Mouse (Mus musculus) forebrain, postnatal 0 days (tissue): Measurements from ENCODE around the gene Tuba4a. TPM values are rescaled to one million over a fixed set of nuclear protein-coding genes. Genes with fewer than 3 reads are reported as not detected.
A peak's percentile ranks its signal among the peaks of the same experiment; 100 is the strongest.

Experiments
- ATAC-seq: fragments of 200-750 bp; cut with Nextera tagmentation; 2 replicates; pipeline ENCODE4 v1.8.0; 2017; ENCODE audit warnings: mild to moderate bottlenecking, moderate library complexity
- DNase-seq: peaks from one replicate; pipeline ENCODE4 v3.0.0-alpha.2; 2015
- H3K27ac ChIP-seq: fragments of 300-500 bp; sonication (generic); 2 replicates; pipeline ENCODE4 v1.5.1; 2014; ENCODE audit warnings: low read depth, mild to moderate bottlenecking, antibody characterized with exemption, low read length, moderate library complexity, mixed read lengths
- H3K27me3 ChIP-seq: fragments of 300-500 bp; sonication (generic); 2 replicates; pipeline ENCODE4 v1.6.1; 2014; ENCODE audit warnings: mild to moderate bottlenecking, low read length, mixed read lengths; ENCODE audit not compliant: insufficient read depth
- H3K36me3 ChIP-seq: fragments of 300-500 bp; sonication (generic); 2 replicates; pipeline ENCODE4 v1.6.1; 2014; ENCODE audit warnings: mild to moderate bottlenecking, moderate library complexity; ENCODE audit not compliant: insufficient read depth
- H3K4me1 ChIP-seq: fragments of 300-500 bp; sonication (generic); 2 replicates; pipeline ENCODE4 v1.6.1; 2014; ENCODE audit warnings: antibody characterized with exemption; ENCODE audit not compliant: insufficient read depth
- H3K4me2 ChIP-seq: fragments of 300-500 bp; sonication (generic); 2 replicates; pipeline ENCODE4 v1.6.1; 2014; ENCODE audit warnings: low read depth, mild to moderate bottlenecking, moderate library complexity
- H3K4me3 ChIP-seq: fragments of 300-500 bp; sonication (generic); 2 replicates; pipeline ENCODE4 v1.5.1; 2014; ENCODE audit warnings: low read depth, low read length, mixed read lengths
- H3K9ac ChIP-seq: fragments of 300-500 bp; sonication (generic); 2 replicates; pipeline ENCODE4 v1.6.1; 2014; ENCODE audit warnings: mild to moderate bottlenecking
- H3K9me3 ChIP-seq: fragments of 300-500 bp; sonication (generic); 2 replicates; pipeline ENCODE4 v1.6.1; 2016; ENCODE audit warnings: low read length
- CTCF ChIP-seq: sonication (generic); IDR thresholded peaks from 2 replicates; pipeline ENCODE4 v1.5.1; 2016; ENCODE audit warnings: antibody characterized with exemption, control low read depth, low read depth
- WGBS: fragments of 180-500 bp; shearing (Covaris S2); extraction: QIAGEN DNeasy Blood & Tissue Kit; methylation state at CpG from one replicate; pipeline ENCODE4 v1.1.7; 2014; 5-methylcytosine and 5-hydroxymethylcytosine counted together
- polyA plus RNA-seq: library from polyadenylated mRNA; unstranded; fragments of >200 nt; fragmentation: Nextera tagmentation; extraction: Ambion mirVana; gene quantifications from 2 replicates; pipeline ENCODE4 v1.2.1, GENCODE M21; 2015
- total RNA-seq: library from RNA; depleted of rRNA; stranded (reverse); fragments of >200 nt; gene quantifications from 2 replicates; pipeline ENCODE4 v1.2.3, GENCODE M21; 2014

Tuba4a gene
- total and polyA plus RNA-seq, 2 experiments from 2014 or later, result 58.5 to 87.1 TPM

DNA sequence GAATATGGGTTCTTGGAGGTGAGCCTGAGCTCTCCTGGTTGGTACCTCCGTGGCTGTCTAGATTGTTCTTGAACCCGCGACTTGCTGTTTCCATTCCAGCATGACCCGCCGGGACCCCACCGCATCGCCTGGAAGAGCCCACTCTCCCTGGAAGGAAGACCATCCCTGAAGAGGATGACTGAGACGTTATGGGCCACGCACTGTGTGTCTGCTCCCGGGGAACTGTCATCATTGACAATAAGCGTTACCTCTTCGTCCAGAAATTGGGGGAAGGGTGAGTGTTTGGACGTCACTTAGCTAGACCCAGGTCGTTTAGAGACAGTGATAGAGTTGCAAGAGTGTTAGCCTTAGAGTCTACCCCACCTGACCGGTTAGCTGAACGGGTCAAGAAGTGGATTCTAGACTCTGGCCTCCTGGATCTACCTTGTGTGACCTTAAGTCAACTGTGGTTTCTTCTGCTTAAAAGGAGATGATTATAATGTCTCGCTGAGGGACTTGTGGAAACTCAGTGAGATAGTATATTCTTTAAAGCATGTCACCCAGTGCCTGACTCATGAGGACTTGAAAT is 8.4 kb downstream of the Tuba4a start:
- DNase-seq (no peak), ATAC-seq (no peak; the same call in 1 of the 2 replicates)
- TF ChIP-seq CTCF, result no peak
- H3K9me3 ChIP-seq, result no peaks in the 10 kb centered on the region
- no peaks in the 10 kb centered on the region for H3K27me3 ChIP-seq
- H3K4me1 ChIP-seq, result peaks cover 18% of the 10 kb centered on the region; the same call in 1 of the 2 replicates
- peak overlapping the region; percentile 74 for H3K4me2 ChIP-seq
- H3K9ac ChIP-seq, result peak overlapping the region; percentile 89
- 16% methylated on average over 17 of the region's 17 CpGs for WGBS
- peak overlapping the region; percentile 62; the same call in 1 of the 2 replicates for H3K27ac ChIP-seq
- peaks cover 38% of the 10 kb centered on the region for H3K36me3 ChIP-seq
- H3K4me3 ChIP-seq, result peak overlapping the region; percentile 84

- 7% methylated on average over 42 of the region's 42 CpGs for WGBS
- Histone ChIP-seq H3K27ac (peak within 1 kb of the TSS; percentile 62; the same call in 1 of the 2 replicates), H3K4me2 (peak within 1 kb of the TSS; percentile 74), H3K4me3 (peak within 1 kb of the TSS; percentile 84), H3K9ac (peak within 1 kb of the TSS; percentile 89), H3K27me3 (no peaks in the 10 kb centered on the region), H3K9me3 (no peaks in the 10 kb centered on the region), H3K36me3 (peaks cover 33% of the 10 kb centered on the region), H3K4me1 (peaks cover 18% of the 10 kb centered on the region; the same call in 1 of the 2 replicates)
- ATAC-seq (peak; percentile 97), DNase-seq (peak; percentile 96)
- TF ChIP-seq CTCF, result no peak
Measured at GRCm38 (mm10) chr1:75210136-75211087, 9.3 kb downstream of the Tuba4a start, which contains the start of the genes Glb1l and Stk16. Gene Glb1l (minus strand): TSS chr1:75210813. Gene Stk16 (plus strand): TSS chr1:75210838.

DNA sequence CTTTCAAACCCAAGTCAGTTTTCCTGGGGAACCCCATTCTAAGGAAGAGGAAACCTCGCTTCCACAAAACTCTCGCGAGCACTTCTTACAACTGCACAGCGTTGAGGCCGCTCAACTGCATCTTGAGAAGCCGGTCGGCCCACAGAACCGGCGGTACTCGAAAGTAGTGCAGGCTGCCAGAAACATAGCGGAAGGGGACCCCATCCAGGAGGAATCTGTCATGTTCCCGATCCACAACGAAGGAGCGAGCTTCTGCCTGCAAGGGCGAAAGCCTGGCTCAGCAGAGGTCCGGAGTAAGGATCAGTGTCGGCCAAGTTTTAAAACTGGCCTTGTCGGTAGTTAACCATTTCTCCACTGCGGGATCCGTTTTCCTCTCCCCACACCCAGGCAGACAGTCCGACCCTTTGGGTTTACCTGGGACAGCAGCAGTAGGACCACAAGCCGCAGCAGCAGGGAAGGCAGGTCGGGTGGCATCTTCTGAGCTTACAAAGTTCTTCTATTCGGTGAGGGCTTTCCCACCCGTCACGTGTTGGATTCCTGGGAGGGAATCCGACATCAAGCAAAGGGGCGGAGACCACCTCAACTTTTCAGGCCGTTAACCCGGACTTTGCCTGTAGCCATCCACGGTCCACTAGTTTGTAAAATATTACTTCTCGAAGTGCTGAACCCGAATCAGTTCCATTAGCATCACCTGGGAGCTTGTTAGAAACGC is 10.5 kb downstream of the Tuba4a start:
- Histone ChIP-seq H3K9me3 (no peaks in the 10 kb centered on the region), H3K4me3 (peak overlapping the region; percentile 30), H3K36me3 (peaks cover 20% of the 10 kb centered on the region), H3K9ac (peak overlapping the region; percentile 45), H3K4me2 (peak overlapping the region; percentile 45), H3K27me3 (no peaks in the 10 kb centered on the region), H3K4me1 (peaks cover 18% of the 10 kb centered on the region; the same call in 1 of the 2 replicates), H3K27ac (no peak overlapping the region)
- no peak for DNase-seq
- no peak for ATAC-seq
- WGBS, result 16% methylated on average over 34 of the region's 34 CpGs
- TF ChIP-seq CTCF, result no peak

GRCm38 (mm10) chr1:75201236-75201635 is 18.4 kb downstream of the Tuba4a start:
- Histone ChIP-seq H3K36me3 (peaks cover 35% of the 10 kb centered on the region), H3K9ac (no peak overlapping the region), H3K4me3 (no peak overlapping the region), H3K27ac (no peak overlapping the region), H3K27me3 (no peaks in the 10 kb centered on the region), H3K4me1 (no peaks in the 10 kb centered on the region), H3K4me2 (no peak overlapping the region), H3K9me3 (no peaks in the 10 kb centered on the region)
- ATAC-seq, result no peak
- TF ChIP-seq CTCF, result no peak
- WGBS, result 86% methylated on average over 1 of the region's 1 CpGs
- DNase-seq, result no peak

DNA sequence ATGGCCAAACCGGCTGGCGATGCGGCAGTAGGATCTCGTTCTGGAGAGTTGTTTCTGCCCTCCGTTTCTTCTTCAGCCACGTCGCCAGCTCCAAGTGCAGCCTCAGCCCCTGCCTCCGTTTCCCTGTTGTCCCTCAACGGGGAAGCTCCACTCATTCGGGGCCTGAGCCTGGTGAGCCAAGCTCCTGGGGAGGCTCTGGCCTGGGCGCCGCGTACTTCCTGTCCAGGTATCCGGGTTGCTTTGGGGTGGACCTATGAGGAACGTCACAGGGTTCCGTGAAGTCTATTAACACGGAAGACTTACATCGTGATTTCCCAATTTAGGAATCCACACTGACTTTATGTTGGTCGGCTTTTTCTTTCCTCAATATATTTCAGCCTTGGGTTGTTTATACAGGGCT is 27.2 kb downstream of the Tuba4a start:
- under 1% methylated on average over 19 of the region's 19 CpGs for WGBS
- Histone ChIP-seq H3K4me2 (peak overlapping the region; percentile 90), H3K36me3 (peaks cover 43% of the 10 kb centered on the region), H3K27me3 (no peaks in the 10 kb centered on the region), H3K4me1 (peaks cover 19% of the 10 kb centered on the region), H3K27ac (peak overlapping the region; percentile 96), H3K4me3 (peak overlapping the region; percentile 86), H3K9me3 (no peaks in the 10 kb centered on the region), H3K9ac (peak overlapping the region; percentile 96)
- no peak for DNase-seq
- TF ChIP-seq CTCF, result no peak
- peak; percentile 1; the same call in 1 of the 2 replicates for ATAC-seq

- Histone ChIP-seq H3K27ac (peak within 1 kb of the TSS; percentile 96), H3K27me3 (no peaks in the 10 kb centered on the region), H3K4me2 (peak within 1 kb of the TSS; percentile 90), H3K4me3 (peak within 1 kb of the TSS; percentile 86), H3K4me1 (peaks cover 19% of the 10 kb centered on the region), H3K9ac (peak within 1 kb of the TSS; percentile 96), H3K9me3 (no peaks in the 10 kb centered on the region), H3K36me3 (peaks cover 44% of the 10 kb centered on the region)
- TF ChIP-seq CTCF, result 0 out of 2 replicates have a peak, but pooled peaks have one; percentile 5
- WGBS, result 1% methylated on average over 55 of the region's 56 CpGs
- peak; percentile 97 for DNase-seq
- peak; percentile 100 for ATAC-seq
Measured at GRCm38 (mm10) chr1:75191622-75192402, 27.9 kb downstream of the Tuba4a start, which contains the start of the genes Ankzf1 and Atg9a. Gene Ankzf1 (plus strand): TSS chr1:75192151. Gene Atg9a (minus strand): TSS chr1:75192196.
